Mouse (Mus musculus) T-helper 17 cell (primary cell): Measurements from ENCODE around the gene Fndc4.

Source experiments
- in situ Hi-C, 2 experiments: fragments of 300-600 bp; cut with MboI, MseI; formaldehyde crosslinking; loops; 1 replicate in 1 of 2; 2 replicates in 1 of 2; pipeline ENCODE4 v1.15.1; 2025; ENCODE audit warnings: high pct_unique_total_duplicates in 2 of 2

Fndc4 gene

GRCm38 (mm10) chr5:31295606-31296141 lies at the start of gene Fndc4:
Fndc4 (minus strand) TSS chr5:31296080.
- in situ Hi-C loops, result no loop called here

GRCm38 (mm10) chr5:31328255-31328654 lies 32.4 kb upstream of the Fndc4 start:
- in situ Hi-C loops, result no loop called here

GRCm38 (mm10) chr5:31326850-31327249 lies 31.0 kb upstream of the Fndc4 start:
- in situ Hi-C loops, result no loop called here

DNA sequence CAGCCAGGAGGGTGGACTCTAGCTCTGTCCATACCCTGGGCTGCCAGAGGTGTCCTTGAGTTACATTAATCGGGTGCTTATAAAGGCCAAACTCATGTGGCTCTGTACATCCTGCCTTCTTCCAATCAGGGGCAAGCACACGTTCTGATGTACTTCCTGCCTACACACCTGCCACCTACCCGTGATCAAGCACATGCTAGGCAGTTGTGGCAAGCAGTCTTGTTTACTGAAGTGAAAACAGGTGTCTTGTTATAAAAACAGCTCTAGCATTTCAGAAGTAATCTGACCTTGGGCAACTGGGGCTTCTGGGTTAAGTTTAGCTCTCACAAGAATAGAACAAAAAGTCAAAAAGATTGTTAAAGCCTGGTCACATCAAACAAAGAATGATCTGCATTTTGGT lies 28.2 kb upstream of the Fndc4 start:
- in situ Hi-C loops, result no loop called here

- in situ Hi-C loops, result no loop called here
Measured at GRCm38 (mm10) chr5:31322776-31323175, 26.9 kb upstream of the Fndc4 start.

DNA sequence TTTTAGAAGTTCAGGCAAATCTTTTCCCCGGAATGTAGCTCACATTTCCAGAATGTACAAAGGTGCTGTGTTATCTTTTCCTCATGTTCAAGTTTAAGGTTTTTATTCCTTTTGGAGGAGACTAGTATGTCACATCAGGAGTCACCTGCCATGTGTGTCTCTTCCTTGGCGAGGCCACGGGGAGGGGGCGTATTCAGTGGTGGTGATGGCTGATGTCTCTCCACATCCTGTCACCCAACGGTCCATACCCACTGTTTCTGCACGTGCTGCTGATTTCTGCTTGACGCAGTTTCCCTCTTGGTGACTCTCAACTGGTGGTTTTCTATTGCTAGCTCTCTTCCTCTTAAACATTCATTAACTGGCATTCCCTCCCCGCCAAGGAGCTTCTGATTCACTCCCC lies 16.9 kb upstream of the Fndc4 start:
- in situ Hi-C loops, result no loop called here

GRCm38 (mm10) chr5:31303093-31303492 lies 7.2 kb upstream of the Fndc4 start:
- in situ Hi-C loops, result no loop called here

DNA sequence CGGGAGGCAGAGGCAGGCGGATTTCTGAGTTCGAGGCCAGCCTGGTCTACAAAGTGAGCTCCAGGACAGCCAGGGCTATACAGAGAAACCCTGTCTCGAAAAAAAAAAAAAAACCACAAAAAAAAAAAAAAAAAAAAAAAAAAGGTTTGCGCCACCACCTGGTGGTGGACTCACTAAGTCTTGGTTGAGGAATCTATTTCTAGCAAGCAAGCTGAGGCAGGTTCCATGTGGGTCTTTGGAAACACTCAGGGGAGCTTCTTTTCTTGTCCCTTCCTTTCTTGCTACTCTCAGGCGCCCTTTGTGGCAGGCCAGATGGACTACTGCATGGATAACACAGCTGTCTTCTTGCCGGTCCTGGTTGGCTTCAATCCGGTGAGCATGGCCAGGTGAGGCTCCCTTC lies 6.0 kb upstream of the Fndc4 start:
- in situ Hi-C loops, result no loop called here

DNA sequence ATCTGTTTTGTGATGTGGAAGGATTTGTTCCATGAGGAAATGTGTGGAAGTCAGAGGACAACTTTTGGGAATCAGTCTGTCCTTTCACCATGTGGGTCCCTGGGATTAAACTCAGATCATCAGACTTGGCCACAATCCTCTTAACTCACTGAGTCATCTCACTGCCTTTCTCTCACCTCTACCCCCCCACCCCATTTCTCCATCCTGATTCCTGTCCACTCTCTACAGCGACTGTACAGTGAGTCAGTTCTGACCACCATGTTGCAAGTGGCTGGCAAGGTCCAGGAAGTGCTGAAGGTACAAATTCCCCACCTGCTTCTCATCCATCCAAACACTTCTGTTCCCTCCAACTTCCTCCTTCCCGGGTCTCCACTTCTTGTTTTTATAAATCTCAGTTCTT lies 2.6 kb upstream of the Fndc4 start:
- in situ Hi-C loops, result no loop called here

DNA sequence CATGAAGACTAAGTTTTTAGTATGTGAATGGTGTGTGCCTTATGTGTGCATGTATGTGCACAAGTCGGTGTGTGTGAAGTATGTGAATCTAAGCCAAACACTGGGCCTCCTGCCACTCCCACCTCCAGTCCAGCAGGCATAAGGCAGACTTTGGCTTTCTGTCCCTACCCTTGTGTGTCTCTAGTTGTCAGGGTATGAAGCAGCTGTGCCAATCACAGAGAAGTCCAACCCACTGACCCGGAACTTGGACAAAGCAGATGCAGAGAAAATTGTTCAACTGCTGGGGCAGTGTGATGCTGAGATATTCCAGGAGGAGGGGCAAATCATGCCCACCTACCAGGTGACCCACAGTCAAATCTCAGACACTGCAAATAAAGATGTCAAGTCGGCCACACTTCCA lies 2.1 kb upstream of the Fndc4 start:
- in situ Hi-C loops, result no loop called here

DNA sequence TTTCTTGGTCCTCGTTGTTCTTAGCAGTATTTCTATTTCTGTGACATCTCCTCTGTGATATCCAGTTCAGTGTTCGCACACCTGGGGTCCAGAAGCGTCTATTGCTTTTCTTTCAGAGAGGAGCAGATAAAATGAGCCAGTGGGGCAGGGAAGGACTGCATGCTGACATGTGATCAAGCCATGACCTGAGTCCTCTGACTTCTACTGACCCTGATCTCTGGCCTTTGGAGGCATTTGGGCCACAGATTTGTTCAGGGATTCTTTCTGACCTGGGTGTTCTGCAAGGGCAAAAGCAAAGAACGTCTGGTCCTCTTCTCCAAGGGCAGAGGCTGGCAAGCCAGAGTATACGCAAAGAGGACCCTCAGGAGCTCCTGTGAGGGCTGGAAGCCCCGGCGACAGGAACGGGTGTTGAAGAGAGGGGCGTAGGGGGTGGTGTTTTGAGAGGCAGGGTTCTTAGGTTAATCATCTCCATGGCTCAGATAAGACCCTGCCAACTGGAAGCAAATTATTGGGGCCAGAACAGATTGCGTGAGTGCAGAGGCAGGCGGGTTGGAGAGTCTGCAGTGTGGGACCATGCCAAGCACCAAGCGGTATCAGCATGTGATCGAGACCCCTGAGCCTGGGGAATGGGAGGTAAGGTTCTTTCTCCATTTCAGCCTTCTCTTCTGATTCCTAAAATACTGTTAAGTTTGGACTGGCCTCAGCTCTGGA lies 1.3 kb upstream of the Fndc4 start, which contains the start of gene Gckr:
Gene Gckr (plus strand): TSS at position 397 of the 711 bp plus-strand sequence.
- in situ Hi-C loops, result no loop called here

DNA sequence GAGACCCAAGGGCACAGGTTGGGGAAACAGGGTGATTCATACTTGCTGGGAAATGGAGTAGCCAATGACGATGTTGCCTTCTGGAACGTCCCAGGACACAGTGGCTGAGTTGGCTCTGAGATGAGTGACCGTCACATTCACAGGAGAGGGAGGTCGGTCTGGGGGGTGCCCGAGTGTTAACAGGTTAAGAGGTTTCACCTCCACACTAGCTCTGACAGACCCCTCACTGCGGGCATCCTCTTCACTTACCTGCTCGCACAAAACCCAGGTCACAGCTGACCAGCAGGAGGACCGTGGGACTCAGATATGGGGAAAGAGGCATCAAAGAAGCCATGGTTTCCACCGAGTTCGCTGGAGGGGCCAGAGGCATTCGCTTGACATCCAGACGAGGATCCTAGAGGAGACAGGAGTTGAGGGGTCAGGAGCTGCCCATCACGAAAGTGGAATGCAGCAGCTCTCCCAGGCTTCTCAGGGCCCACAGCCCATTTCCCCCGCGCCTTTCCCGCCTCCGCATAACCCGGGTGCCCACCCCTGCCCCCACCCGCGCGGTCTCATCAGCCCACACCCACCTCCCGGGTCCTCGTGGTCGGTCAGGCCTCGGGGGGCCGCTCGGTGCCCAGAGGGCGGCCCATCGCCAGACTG lies 795 bp downstream of the Fndc4 start:
- in situ Hi-C loops, result loop anchor here in 1 of 2 experiments (5.0 kb wide), 1 partner anchor 103 kb away; the partner anchor contains the start of genes Eif2b4 and Snx17

GRCm38 (mm10) chr5:31291361-31291688 lies 4.6 kb downstream of the Fndc4 start:
- in situ Hi-C loops, result loop anchor here in 1 of 2 experiments (5.0 kb wide), 1 partner anchor 99 kb away; the partner anchor contains the start of genes Eif2b4 and Snx17

- in situ Hi-C loops, result loop anchor here in 1 of 2 experiments (5.0 kb wide), 1 partner anchor 98 kb away; the partner anchor contains the start of genes Eif2b4 and Snx17
Measured at GRCm38 (mm10) chr5:31290521-31291360, 5.1 kb downstream of the Fndc4 start, which contains the start of gene Ift172. Ift172 (minus strand) TSS chr5:31291116.

DNA sequence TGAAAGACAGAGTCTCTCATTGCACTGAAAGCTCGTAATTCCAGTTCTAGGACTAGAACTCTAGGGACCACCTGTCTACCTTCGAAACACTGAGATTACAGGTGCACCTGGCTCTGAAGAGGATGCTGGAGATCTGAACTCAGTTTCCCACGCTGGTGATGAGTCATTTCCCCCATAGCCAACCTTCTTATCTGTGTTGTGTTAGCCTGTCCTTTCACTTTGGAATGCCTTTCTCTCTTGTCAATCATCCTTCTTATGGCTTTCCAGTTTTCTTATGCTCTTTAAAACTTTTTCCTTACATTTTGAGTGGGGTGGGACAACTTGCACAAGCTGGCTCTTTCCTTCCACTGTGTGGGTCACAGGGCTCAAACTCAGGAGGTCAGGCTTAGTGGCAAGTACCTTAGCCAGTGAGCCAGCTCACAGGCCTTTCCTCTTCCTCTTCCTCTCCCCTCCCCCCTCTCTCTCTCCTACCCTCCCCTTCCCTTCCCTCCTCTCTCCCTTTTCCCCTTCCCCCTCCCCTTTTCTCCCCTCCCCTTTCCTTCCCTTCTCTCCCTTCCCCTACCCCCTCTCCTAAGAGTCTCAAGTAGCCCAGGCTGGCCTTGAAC lies 6.2 kb downstream of the Fndc4 start:
- in situ Hi-C loops, result loop anchor here in 1 of 2 experiments (5.0 kb wide), 1 partner anchor 97 kb away; the partner anchor contains the start of genes Eif2b4 and Snx17

- in situ Hi-C loops, result no loop called here
Measured at GRCm38 (mm10) chr5:31288655-31289054, 7.2 kb downstream of the Fndc4 start.

GRCm38 (mm10) chr5:31288225-31288624 lies 7.7 kb downstream of the Fndc4 start:
- in situ Hi-C loops, result no loop called here

DNA sequence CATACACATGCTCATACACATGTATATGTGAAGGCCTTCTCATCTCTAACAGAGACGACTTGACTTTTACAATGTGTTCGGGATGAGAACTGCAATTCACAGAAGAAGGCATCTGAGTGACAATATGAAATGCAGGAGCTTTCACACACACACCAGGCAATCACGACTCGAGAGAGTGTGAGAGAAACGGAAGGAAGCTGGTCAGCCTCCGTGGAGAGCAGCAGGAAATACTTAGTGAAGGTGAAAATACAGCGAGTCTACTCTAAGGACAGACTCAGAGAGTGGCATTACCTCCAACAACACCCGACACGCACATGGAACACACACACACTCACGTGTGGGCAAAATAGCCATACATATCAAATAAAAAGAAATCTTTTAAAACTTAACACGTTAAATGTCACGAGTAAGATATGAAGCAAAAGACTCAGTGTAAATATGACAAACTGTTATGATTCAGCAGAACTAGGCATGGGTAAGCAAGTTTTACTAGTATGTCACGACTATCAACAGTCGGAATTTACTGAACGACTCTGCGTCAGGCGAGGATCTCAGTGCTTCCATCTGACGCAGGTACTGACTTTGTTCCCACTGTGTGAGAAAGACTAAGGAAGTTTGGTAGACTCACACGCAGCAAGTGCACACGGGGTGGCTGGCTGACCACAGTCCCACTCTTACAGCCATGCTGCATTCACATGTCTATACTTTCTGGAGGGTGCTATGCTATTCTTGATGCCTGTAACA lies 16.5 kb downstream of the Fndc4 start:
- in situ Hi-C loops, result no loop called here

DNA sequence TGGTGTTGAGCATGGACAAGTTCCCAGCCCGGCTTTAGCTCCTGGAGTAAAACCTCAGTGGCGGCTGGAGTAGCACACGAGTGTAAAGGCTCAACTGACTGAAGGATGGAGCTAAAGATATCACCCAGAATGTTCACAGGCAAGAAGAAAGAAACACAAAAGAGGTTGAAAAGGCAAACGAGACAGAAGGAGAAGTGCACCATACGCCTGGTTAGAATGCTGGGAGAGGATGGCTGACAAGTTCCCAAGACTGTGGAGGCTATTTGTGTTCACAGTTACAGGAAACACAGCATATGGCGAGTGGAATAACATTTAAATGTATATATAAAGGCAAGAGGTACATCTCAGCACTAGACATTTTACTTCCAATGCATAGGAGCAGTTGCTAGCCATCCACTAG lies 22.9 kb downstream of the Fndc4 start:
- in situ Hi-C loops, result no loop called here

DNA sequence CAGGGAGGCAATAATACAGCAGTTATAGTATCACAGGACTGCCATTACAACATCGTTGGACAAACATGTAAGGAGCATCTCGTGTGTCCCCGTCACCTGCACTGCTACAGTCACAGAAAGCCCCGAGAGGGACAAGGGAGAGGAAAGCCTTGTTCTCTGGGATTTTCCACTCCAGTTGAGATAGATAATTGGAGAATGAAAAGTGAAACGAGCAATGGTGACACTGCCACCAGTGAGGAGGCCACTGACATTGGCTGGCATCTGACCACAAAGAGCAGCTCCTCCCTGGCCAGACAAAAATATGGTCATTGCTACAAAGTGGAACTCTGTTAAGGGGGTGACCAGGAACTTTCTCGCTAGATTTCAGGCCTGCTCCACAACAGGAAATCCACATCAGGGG lies 28.2 kb downstream of the Fndc4 start:
- in situ Hi-C loops, result no loop called here

- in situ Hi-C loops, result no loop called here
Measured at GRCm38 (mm10) chr5:31266101-31266500, 29.8 kb downstream of the Fndc4 start.
